Mouse (Mus musculus) c-Kit-positive CD71-positive TER-119-negative erythroid progenitor cells, embryonic 14.5 days (primary cell): ENCODE measurements around the gene Smok3c.
"Not testable (repeated sequence)": the region's sequence is repeated elsewhere in the genome, so short reads cannot be mapped to it uniquely, and the experiment has no call there.

ENCODE experiments used
- DNase-seq: peaks from one replicate; pipeline ENCODE4 v3.0.0-alpha.2; 2013; ENCODE audit warnings: low read depth

Smok3c gene

DNA sequence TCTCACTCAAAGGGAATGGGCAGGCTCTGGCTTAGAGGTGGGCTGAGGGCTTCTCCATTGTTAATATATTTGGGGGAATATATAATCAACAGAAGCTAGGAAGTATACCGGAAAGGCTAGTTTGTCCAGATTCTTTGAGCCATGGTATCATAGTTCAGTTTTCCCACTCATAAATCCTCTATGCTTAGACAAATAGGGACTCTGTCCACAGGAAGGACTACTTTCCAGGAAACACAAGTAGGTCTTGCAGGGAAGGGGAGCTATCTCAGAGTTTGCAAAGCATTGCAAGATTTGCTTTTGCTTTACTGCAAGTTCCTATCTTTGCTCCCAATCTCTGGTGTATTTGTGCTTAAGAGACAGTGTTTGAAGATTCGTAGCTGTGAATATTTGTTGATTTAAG, 52.0 kb downstream of the Smok3c start:
- DNase-seq = no peak

DNA sequence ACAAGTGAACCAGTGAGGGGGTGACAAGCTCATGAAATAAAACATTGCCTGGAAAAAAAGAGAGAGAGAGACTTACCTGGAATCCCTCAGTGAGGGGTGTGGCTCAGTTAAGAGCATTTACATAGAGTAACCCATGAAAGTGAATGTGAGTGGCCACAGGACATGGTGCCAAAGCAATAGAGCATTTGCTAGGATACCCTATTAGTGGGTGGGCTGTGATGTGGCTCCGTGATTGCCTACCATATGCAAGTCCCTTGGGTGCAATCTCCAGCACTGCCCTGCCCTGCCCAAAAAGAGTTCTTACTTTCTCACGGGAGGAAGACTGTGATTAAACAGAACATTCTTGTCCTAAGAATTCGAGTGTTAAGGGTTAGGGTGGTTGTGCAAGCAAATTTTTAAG, 54.1 kb downstream of the Smok3c start:
- DNase-seq = no peak

- not testable (repeated sequence) for DNase-seq
These were observed 56.9 kb downstream of the Smok3c start for GRCm38 (mm10) chr5:138109847-138110396.
